Mouse (Mus musculus) midbrain, postnatal 0 days (tissue): ENCODE results near the gene Tnfsf4. TPM values are rescaled to one million over a fixed set of nuclear protein-coding genes. Genes with fewer than 3 reads are reported as not detected.
A peak's percentile ranks its signal among the peaks of the same experiment; 100 is the strongest.

Experiments used
- ATAC-seq: fragments of 200-750 bp; cut with Nextera tagmentation; 2 replicates; pipeline ENCODE4 v1.8.0; 2017; ENCODE audit warnings: moderate number of reproducible peaks, mild to moderate bottlenecking, moderate TSS enrichment, moderate library complexity; ENCODE audit not compliant: low FRiP score
- DNase-seq: peaks from one replicate; pipeline ENCODE4 v3.0.0-alpha.2; 2015; ENCODE audit warnings: low spot score
- H3K27ac ChIP-seq: fragments of 300-500 bp; sonication (generic); 2 replicates; pipeline ENCODE4 v1.5.1; 2014; ENCODE audit warnings: low read depth, mild to moderate bottlenecking, low read length, mixed read lengths
- H3K27me3 ChIP-seq: fragments of 300-500 bp; sonication (generic); 2 replicates; pipeline ENCODE4 v1.6.1; 2014; ENCODE audit warnings: low read length, control low read depth, mixed read lengths; ENCODE audit not compliant: insufficient read depth
- H3K36me3 ChIP-seq: fragments of 300-500 bp; sonication (generic); 2 replicates; pipeline ENCODE4 v1.6.1; 2014; ENCODE audit warnings: low read length, control low read depth, mixed read lengths; ENCODE audit not compliant: insufficient read depth
- H3K4me1 ChIP-seq: fragments of 300-500 bp; sonication (generic); 2 replicates; pipeline ENCODE4 v1.6.1; 2014; ENCODE audit warnings: mild to moderate bottlenecking, control low read depth, antibody characterized with exemption, low read length, mixed read lengths; ENCODE audit not compliant: insufficient read depth
- H3K4me2 ChIP-seq: fragments of 300-500 bp; sonication (generic); 2 replicates; pipeline ENCODE4 v1.6.1; 2014; ENCODE audit warnings: low read depth, mild to moderate bottlenecking, low read length, mixed read lengths; ENCODE audit not compliant: poor library complexity, severe bottlenecking
- H3K4me3 ChIP-seq: fragments of 300-500 bp; sonication (generic); 2 replicates; pipeline ENCODE4 v1.5.1; 2014; ENCODE audit warnings: low read depth, mild to moderate bottlenecking, low read length, moderate library complexity
- H3K9ac ChIP-seq: fragments of 300-500 bp; sonication (generic); replicated peaks from 2 replicates; pipeline ENCODE4 v1.6.1; 2014; ENCODE audit warnings: mild to moderate bottlenecking, low read length, moderate library complexity, mixed read lengths; ENCODE audit not compliant: poor library complexity, severe bottlenecking
- H3K9me3 ChIP-seq: fragments of 300-500 bp; sonication (generic); 2 replicates; pipeline ENCODE4 v1.6.1; 2016; ENCODE audit warnings: low read length, control low read depth
- CTCF ChIP-seq: IDR thresholded peaks from 2 replicates; pipeline ENCODE4 v1.5.1; 2016; ENCODE audit warnings: antibody characterized with exemption, mild to moderate bottlenecking
- WGBS: fragments of 180-500 bp; shearing (Covaris S2); extraction: QIAGEN DNeasy Blood & Tissue Kit; methylation state at CpG from one replicate; pipeline ENCODE4 v1.1.7; 2014; 5-methylcytosine and 5-hydroxymethylcytosine counted together
- polyA plus RNA-seq: library from polyadenylated mRNA; unstranded; fragments of >200 nt; fragmentation: Nextera tagmentation; extraction: Ambion mirVana; gene quantifications from 2 replicates; pipeline ENCODE4 v1.2.1, GENCODE M21; 2015
- total RNA-seq: library from RNA; depleted of rRNA; stranded (reverse); fragments of >200 nt; gene quantifications from 2 replicates; pipeline ENCODE4 v1.2.3, GENCODE M21; 2014

Gene Tnfsf4
- total and polyA plus RNA-seq, 2 experiments from 2014 or later: not detected

DNA sequence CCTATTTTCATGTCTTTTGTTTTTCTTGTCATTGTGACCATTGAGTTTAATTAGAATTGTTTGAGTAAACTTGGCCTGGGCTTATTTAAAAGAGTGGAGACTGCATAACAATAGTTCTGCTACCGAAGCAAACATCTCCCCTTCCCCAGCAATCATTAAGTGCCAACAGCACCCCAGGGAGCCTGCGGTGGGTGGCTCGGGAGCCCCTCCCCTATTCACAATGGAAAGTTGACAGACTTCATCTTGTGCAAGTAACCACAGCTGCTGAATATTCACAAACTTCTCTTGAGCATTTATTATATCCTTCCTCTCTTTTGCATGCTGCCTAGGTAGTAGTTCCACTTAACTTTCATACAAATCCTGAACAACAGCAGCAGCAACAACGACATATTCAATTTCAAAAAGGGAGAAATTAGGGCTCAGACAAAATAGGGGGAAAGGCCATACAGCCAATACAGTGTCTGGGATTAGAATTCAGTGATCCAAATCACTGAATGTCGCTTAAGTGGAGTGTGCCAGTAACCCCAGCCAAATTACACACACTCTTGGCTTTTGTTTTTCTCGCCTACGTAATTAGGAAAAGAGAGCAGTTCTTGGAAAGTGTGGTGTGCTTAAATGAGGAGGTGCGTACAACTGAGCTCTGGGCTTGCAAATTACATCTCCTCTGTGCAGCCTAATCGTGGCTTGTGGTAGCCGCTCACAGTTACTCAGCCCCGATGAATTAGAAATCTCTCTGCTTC lies 15.4 kb upstream of the Tnfsf4 start:
- DNase-seq (peak; percentile 54), ATAC-seq (no peak)
- no peak for TF ChIP-seq CTCF
- no peak overlapping the region for H3K9ac ChIP-seq
- no peak overlapping the region for H3K4me2 ChIP-seq
- H3K9me3 ChIP-seq: no peaks in the 10 kb centered on the region
- H3K27me3 ChIP-seq: no peaks in the 10 kb centered on the region
- no peaks in the 10 kb centered on the region for H3K4me1 ChIP-seq
- 21% methylated on average over 11 of the region's 11 CpGs for WGBS
- no peaks in the 10 kb centered on the region for H3K36me3 ChIP-seq
- H3K4me3 ChIP-seq: no peak overlapping the region
- H3K27ac ChIP-seq: no peak overlapping the region

DNA sequence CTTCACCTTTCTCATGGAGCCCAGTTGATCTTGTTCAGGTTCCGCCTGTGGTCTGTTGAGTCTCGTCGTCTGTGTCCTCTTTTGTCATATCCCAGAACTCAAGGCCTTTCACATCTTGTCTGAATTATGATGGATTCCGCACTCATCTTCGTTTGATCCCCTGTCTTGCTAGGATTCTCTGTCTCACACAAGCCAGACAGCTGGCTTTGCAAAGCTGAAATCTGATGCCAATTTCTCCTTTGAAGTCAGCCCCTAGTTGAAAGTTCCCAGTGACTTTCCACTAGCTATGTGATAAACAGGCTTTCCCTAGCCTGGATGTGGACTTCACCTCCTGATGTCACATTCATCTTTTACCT lies 14.8 kb upstream of the Tnfsf4 start:
- DNase-seq: peak; percentile 8
- no peaks in the 10 kb centered on the region for H3K9me3 ChIP-seq
- WGBS: 28% methylated on average over 5 of the region's 5 CpGs
- ATAC-seq: no peak
- TF ChIP-seq CTCF: no peak
- no peak overlapping the region for H3K4me2 ChIP-seq
- H3K36me3 ChIP-seq: no peaks in the 10 kb centered on the region
- H3K4me1 ChIP-seq: no peaks in the 10 kb centered on the region
- H3K27ac ChIP-seq: no peak overlapping the region
- H3K27me3 ChIP-seq: no peaks in the 10 kb centered on the region
- H3K4me3 ChIP-seq: no peak overlapping the region
- H3K9ac ChIP-seq: no peak overlapping the region

DNA sequence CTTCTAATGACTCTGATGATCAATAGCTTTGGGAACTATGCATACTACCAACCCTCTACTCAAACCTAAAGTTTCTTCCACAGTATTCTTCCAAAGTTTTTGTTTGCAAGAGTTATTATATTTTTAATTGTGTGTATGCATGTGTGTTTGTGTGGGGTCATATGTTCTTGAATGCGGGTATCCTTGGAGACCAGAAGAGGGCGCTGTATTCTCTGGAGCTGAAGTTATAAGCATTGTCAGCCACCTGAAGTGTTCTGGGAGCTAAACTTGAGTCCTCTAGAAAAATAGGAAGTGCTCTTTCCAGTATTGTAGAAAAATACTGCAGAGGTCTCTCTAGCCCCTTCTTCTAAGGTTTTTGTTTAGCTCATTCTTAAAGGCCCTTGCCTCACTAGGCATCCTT lies 5.1 kb upstream of the Tnfsf4 start:
- H3K9ac ChIP-seq: no peak overlapping the region
- H3K9me3 ChIP-seq: no peaks in the 10 kb centered on the region

DNA sequence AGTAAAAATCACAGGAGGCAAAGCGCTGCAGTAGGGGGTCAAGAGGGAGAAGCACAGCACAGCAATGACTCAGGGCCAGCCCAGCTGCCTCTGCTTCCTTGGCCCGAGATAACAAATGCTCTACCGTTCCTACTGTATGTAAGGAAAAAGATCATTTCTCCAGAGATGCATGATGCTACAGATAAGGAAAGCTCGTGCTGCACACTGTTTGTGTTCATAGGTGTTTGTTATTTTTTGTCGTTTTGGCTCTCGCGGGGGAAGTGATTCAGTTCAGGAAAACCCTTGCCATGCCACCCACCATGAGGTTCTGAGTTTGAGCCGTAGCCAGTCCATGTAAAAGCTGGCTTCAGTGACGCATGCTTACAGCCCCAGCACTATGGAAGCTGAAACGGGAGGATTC lies 2.3 kb upstream of the Tnfsf4 start:
- no peak for ATAC-seq
- WGBS: 87% methylated on average over 10 of the region's 10 CpGs

More for the DNA sequence above, 5.1 kb upstream of the Tnfsf4 start:
- H3K27ac ChIP-seq: no peak overlapping the region
- no peak overlapping the region for H3K4me3 ChIP-seq
- no peaks in the 10 kb centered on the region for H3K4me1 ChIP-seq
- H3K27me3 ChIP-seq: no peaks in the 10 kb centered on the region
- no peaks in the 10 kb centered on the region for H3K36me3 ChIP-seq
- H3K4me2 ChIP-seq: no peak overlapping the region
- DNase-seq (no peak), ATAC-seq (no peak)
- TF ChIP-seq CTCF: no peak
- 65% methylated on average over 2 of the region's 2 CpGs for WGBS

DNA sequence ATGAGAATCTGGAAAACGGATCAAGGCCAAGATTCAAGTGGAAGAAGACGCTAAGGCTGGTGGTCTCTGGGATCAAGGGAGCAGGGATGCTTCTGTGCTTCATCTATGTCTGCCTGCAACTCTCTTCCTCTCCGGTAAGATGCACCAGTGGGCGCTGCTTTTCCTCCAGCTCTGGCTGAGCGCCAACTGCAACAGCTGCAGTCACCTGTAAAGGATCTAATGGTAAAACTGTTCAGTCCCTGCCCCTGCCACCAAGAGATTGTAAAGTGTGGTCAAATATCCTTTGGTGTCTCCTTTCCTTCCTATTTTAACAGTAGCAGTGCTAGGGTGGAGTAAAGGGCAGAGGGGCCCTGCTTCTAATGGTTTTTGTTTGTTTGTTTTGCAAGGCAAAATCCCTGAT lies 401 bp downstream of the Tnfsf4 start:
- DNase-seq (no peak), ATAC-seq (no peak)
- Histone ChIP-seq H3K4me2 (no peak overlapping the region), H3K27me3 (no peaks in the 10 kb centered on the region), H3K9me3 (no peaks in the 10 kb centered on the region), H3K9ac (no peak overlapping the region), H3K4me1 (no peaks in the 10 kb centered on the region), H3K36me3 (no peaks in the 10 kb centered on the region), H3K4me3 (no peak overlapping the region), H3K27ac (no peak overlapping the region)
- WGBS: 70% methylated on average over 5 of the region's 5 CpGs
- no peak for TF ChIP-seq CTCF

More for the DNA sequence above, 2.3 kb upstream of the Tnfsf4 start:
- H3K27me3 ChIP-seq: no peaks in the 10 kb centered on the region
- H3K9ac ChIP-seq: no peak overlapping the region
- no peak overlapping the region for H3K4me2 ChIP-seq
- H3K4me3 ChIP-seq: no peak overlapping the region
- DNase-seq: no peak
- H3K4me1 ChIP-seq: no peaks in the 10 kb centered on the region
- no peak overlapping the region for H3K27ac ChIP-seq
- H3K36me3 ChIP-seq: no peaks in the 10 kb centered on the region
- H3K9me3 ChIP-seq: no peaks in the 10 kb centered on the region
- no peak for TF ChIP-seq CTCF

DNA sequence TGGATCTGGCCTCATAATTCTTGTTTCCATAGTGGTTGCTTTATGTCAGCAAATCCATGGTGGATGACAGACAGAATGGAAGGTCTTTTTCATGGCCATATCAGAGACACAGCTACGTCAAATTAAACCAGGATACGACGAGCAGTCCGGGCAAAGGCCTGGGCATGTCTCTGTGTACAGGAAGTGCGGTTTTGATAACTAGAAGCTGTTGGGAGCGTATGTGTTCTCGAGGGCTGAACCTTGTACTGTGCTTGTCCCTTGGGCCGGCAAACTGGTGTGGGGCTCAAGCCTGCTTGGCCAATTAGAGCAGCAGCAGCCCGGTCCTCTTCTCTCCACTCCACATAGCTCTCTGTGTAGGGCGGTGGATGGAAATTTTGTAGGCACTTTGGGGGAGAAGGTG lies 1.1 kb downstream of the Tnfsf4 start:
- no peak overlapping the region for H3K27ac ChIP-seq
- DNase-seq: no peak
- H3K27me3 ChIP-seq: no peaks in the 10 kb centered on the region
- no peak for ATAC-seq
- H3K36me3 ChIP-seq: no peaks in the 10 kb centered on the region
- WGBS: 93% methylated on average over 10 of the region's 10 CpGs
- no peaks in the 10 kb centered on the region for H3K4me1 ChIP-seq
- H3K9ac ChIP-seq: no peak overlapping the region
- H3K9me3 ChIP-seq: no peaks in the 10 kb centered on the region
- H3K4me3 ChIP-seq: no peak overlapping the region
- H3K4me2 ChIP-seq: no peak overlapping the region
- no peak for TF ChIP-seq CTCF
